Mouse (Mus musculus) forebrain, embryonic 15.5 days (tissue): ENCODE data around the gene Prrt2. TPM values are rescaled to one million over a fixed set of nuclear protein-coding genes. Genes with fewer than 3 reads are reported as not detected.

Source experiments
- ATAC-seq: fragments of 200-750 bp; cut with Nextera tagmentation; replicated peaks from 2 replicates; pipeline ENCODE4 v1.8.0; 2017; ENCODE audit warnings: mild to moderate bottlenecking, moderate TSS enrichment, moderate library complexity
- H3K27ac ChIP-seq: fragments of 300-500 bp; sonication (generic); replicated peaks from 2 replicates; pipeline ENCODE4 v1.5.1; 2015; ENCODE audit warnings: mild to moderate bottlenecking, inconsistent platforms
- H3K27me3 ChIP-seq: fragments of 300-500 bp; sonication (generic); 2 replicates; pipeline ENCODE4 v1.6.1; 2015; ENCODE audit warnings: inconsistent platforms
- H3K36me3 ChIP-seq: fragments of 300-500 bp; sonication (generic); 2 replicates; pipeline ENCODE4 v1.6.1; 2015; ENCODE audit warnings: mild to moderate bottlenecking, inconsistent platforms
- H3K4me1 ChIP-seq: fragments of 300-500 bp; sonication (generic); 2 replicates; pipeline ENCODE4 v1.6.1; 2015; ENCODE audit warnings: inconsistent platforms
- H3K4me2 ChIP-seq: fragments of 300-500 bp; sonication (generic); replicated peaks from 2 replicates; pipeline ENCODE4 v1.6.1; 2015; ENCODE audit warnings: mild to moderate bottlenecking, inconsistent platforms
- H3K4me3 ChIP-seq: fragments of 300-500 bp; sonication (generic); 2 replicates; pipeline ENCODE4 v1.5.1; 2015; ENCODE audit warnings: mild to moderate bottlenecking, inconsistent platforms
- H3K9ac ChIP-seq: fragments of 300-500 bp; sonication (generic); replicated peaks from 2 replicates; pipeline ENCODE4 v1.6.1; 2015; ENCODE audit warnings: mild to moderate bottlenecking, inconsistent platforms
- H3K9me3 ChIP-seq: fragments of 300-500 bp; sonication (generic); 2 replicates; pipeline ENCODE4 v1.6.1; 2016; ENCODE audit warnings: inconsistent platforms
- WGBS: fragments of 180-500 bp; shearing (Covaris S2); methylation state at CpG from one replicate; pipeline ENCODE4 v1.1.7; 2015; ENCODE audit warnings: mixed read lengths; 5-methylcytosine and 5-hydroxymethylcytosine counted together
- polyA plus RNA-seq: library from polyadenylated mRNA; unstranded; fragments of >200 nt; fragmentation: Nextera tagmentation; extraction: Ambion mirVana; gene quantifications from 2 replicates; pipeline ENCODE4 v1.2.1, GENCODE M21; 2015

The Prrt2 gene
- polyA plus RNA-seq = 18.0 and 19.8 TPM in 2 replicates

GRCm38 (mm10) chr7:127020901-127021562, at the start of gene Prrt2, which contains the start of gene Gm42742:
Gene Prrt2, minus strand, starts transcription at chr7:127021211.
Gene Gm42742, minus strand, starts transcription at chr7:127021097.
- Histone ChIP-seq H3K27me3 (no peaks in the 10 kb centered on the region), H3K27ac (peak within 1 kb of the TSS; percentile 90), H3K9me3 (no peaks in the 10 kb centered on the region), H3K4me1 (peaks cover 81% of the 10 kb centered on the region), H3K4me2 (peak within 1 kb of the TSS; percentile 87), H3K36me3 (peaks cover 25% of the 10 kb centered on the region), H3K4me3 (peak within 1 kb of the TSS; percentile 59), H3K9ac (peak within 1 kb of the TSS; percentile 86)
- ATAC-seq = peak; percentile 9
- 2% methylated on average over 34 of the region's 37 CpGs for WGBS

- WGBS = 85% methylated on average over 4 of the region's 4 CpGs
- H3K27ac ChIP-seq = no peak overlapping the region
- H3K4me2 ChIP-seq = no peak overlapping the region
- no peaks in the 10 kb centered on the region for H3K4me1 ChIP-seq
- no peak overlapping the region for H3K4me3 ChIP-seq
- no peaks in the 10 kb centered on the region for H3K9me3 ChIP-seq
- no peaks in the 10 kb centered on the region for H3K27me3 ChIP-seq
- no peaks in the 10 kb centered on the region for H3K36me3 ChIP-seq
- no peak overlapping the region for H3K9ac ChIP-seq
- no peak for ATAC-seq
Measured at GRCm38 (mm10) chr7:127066317-127066716, 45.3 kb upstream of the Prrt2 start.

- 91% methylated on average over 6 of the region's 6 CpGs for WGBS
- no peaks in the 10 kb centered on the region for H3K4me1 ChIP-seq
Measured at GRCm38 (mm10) chr7:127065538-127065937, 44.5 kb upstream of the Prrt2 start.

GRCm38 (mm10) chr7:127055026-127055585, 34.1 kb upstream of the Prrt2 start:
- no peaks in the 10 kb centered on the region for H3K4me1 ChIP-seq
- no peak overlapping the region for H3K27ac ChIP-seq
- 79% methylated on average over 5 of the region's 5 CpGs for WGBS
- H3K27me3 ChIP-seq = no peaks in the 10 kb centered on the region
- H3K9ac ChIP-seq = no peak overlapping the region
- no peak overlapping the region for H3K4me3 ChIP-seq
- H3K9me3 ChIP-seq = no peaks in the 10 kb centered on the region
- no peak overlapping the region for H3K4me2 ChIP-seq
- no peak for ATAC-seq
- no peaks in the 10 kb centered on the region for H3K36me3 ChIP-seq

More at GRCm38 (mm10) chr7:127065538-127065937, 44.5 kb upstream of the Prrt2 start:
- no peaks in the 10 kb centered on the region for H3K36me3 ChIP-seq
- H3K27ac ChIP-seq = no peak overlapping the region
- no peak for ATAC-seq
- no peaks in the 10 kb centered on the region for H3K9me3 ChIP-seq
- H3K4me2 ChIP-seq = no peak overlapping the region
- no peak overlapping the region for H3K4me3 ChIP-seq
- H3K27me3 ChIP-seq = no peaks in the 10 kb centered on the region
- H3K9ac ChIP-seq = no peak overlapping the region

DNA sequence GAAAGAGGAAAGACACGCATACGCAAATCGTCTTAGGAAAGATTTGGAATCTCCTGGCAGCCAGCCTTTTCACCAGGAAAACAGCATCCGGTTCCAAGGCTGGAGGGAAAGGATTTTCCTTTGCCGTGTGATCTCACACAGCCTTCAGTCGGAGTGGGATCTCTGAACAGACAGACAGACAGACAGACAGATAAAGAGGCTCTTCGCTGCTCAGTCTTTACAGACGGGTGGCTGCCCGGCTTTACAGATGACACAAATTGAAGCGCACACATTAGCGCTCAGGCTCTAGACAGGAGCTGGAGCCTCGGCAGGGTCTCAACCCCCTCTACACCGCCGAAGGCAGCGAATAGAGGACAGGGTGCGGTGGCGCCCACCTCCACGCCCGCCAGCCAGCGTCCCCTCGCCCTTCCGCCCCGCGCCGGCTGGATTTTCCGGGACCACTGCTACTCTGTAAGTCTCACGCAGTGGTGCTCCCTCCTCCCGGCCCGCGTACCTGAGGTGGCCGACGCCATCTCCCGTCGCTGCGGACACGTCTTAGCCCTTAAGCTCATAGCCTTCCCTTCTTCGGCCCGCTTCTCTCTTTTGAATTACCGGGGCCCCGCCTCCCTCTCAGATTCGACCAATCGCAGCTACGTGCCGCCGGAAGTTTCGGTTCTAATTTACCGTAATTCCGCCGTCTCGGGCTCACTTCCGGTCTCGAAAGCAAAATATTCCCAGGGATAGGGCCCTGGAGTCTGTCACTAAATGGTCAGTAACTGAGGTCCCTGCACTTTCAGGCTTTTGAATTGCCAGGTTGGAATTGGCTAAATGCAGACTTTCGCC, 21.1 kb upstream of the Prrt2 start, which contains the start of gene Kif22:
Gene Kif22 (minus strand): TSS at position 621 of the 822 bp plus-strand sequence.
- peak within 1 kb of the TSS; percentile 90 for H3K4me2 ChIP-seq
- peaks cover 18% of the 10 kb centered on the region for H3K4me1 ChIP-seq
- peak within 1 kb of the TSS; percentile 69 for H3K4me3 ChIP-seq
- H3K9me3 ChIP-seq = no peaks in the 10 kb centered on the region
- peak within 1 kb of the TSS; percentile 69 for H3K9ac ChIP-seq
- H3K27me3 ChIP-seq = no peaks in the 10 kb centered on the region
- peak; percentile 86 for ATAC-seq
- peak within 1 kb of the TSS; percentile 64 for H3K27ac ChIP-seq
- H3K36me3 ChIP-seq = no peaks in the 10 kb centered on the region
- WGBS = under 1% methylated on average over 53 of the region's 53 CpGs

GRCm38 (mm10) chr7:127031244-127031643, 10.2 kb upstream of the Prrt2 start:
- no peak overlapping the region for H3K4me2 ChIP-seq
- H3K9me3 ChIP-seq = no peaks in the 10 kb centered on the region
- no peak for ATAC-seq
- H3K36me3 ChIP-seq = peaks cover 5% of the 10 kb centered on the region; the same call in 1 of the 2 replicates
- 86% methylated on average over 1 of the region's 1 CpGs for WGBS
- H3K4me1 ChIP-seq = peaks cover 9% of the 10 kb centered on the region
- no peaks in the 10 kb centered on the region for H3K27me3 ChIP-seq
- H3K4me3 ChIP-seq = no peak overlapping the region
- no peak overlapping the region for H3K9ac ChIP-seq
- no peak overlapping the region for H3K27ac ChIP-seq

GRCm38 (mm10) chr7:127030172-127030571, 9.2 kb upstream of the Prrt2 start:
- Histone ChIP-seq H3K36me3 (peaks cover 5% of the 10 kb centered on the region; the same call in 1 of the 2 replicates), H3K4me1 (peaks cover 9% of the 10 kb centered on the region), H3K4me2 (no peak overlapping the region), H3K9ac (no peak overlapping the region), H3K27ac (no peak overlapping the region), H3K27me3 (no peaks in the 10 kb centered on the region), H3K4me3 (no peak overlapping the region), H3K9me3 (no peaks in the 10 kb centered on the region)
- no peak for ATAC-seq
- WGBS = 100% methylated on average over 1 of the region's 1 CpGs

DNA sequence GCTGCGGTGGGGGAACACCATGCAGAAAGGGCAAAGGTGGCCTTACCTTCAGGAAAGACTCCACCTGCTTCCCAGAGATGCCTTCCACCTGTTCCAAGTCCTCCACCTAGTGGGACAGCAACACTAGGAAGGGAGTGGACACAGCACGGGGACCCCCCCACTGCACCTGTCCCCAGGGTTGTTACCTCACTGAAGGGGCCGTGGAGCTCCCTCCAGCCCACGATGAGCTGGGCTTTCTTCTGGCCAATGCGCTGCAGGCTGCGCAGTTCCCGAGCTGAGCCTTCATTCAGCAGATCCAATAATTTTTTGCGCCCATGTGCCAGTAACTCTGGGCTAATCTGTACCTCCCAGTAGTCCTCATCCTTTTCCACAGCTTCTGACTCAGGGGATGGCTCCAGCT, 6.9 kb upstream of the Prrt2 start:
- peak overlapping the region; percentile 61 for H3K4me2 ChIP-seq
- 55% methylated on average over 8 of the region's 8 CpGs for WGBS
- ATAC-seq = peak; percentile 12; the same call in 1 of the 2 replicates

GRCm38 (mm10) chr7:127026984-127027726, 6.1 kb upstream of the Prrt2 start, which contains the start of gene Maz:
Gene Maz, minus strand, starts transcription at chr7:127027037.
- WGBS = under 1% methylated on average over 43 of the region's 63 CpGs
- Histone ChIP-seq H3K9ac (peak within 1 kb of the TSS; percentile 91), H3K4me1 (peaks cover 39% of the 10 kb centered on the region), H3K4me2 (peak within 1 kb of the TSS; percentile 97), H3K36me3 (peaks cover 23% of the 10 kb centered on the region), H3K27me3 (no peaks in the 10 kb centered on the region), H3K27ac (peak within 1 kb of the TSS; percentile 99), H3K4me3 (peak within 1 kb of the TSS; percentile 96), H3K9me3 (no peaks in the 10 kb centered on the region)
- peak; percentile 92 for ATAC-seq

More for the DNA sequence above, 6.9 kb upstream of the Prrt2 start:
- Histone ChIP-seq H3K9ac (peak overlapping the region; percentile 57), H3K36me3 (peaks cover 16% of the 10 kb centered on the region), H3K9me3 (no peaks in the 10 kb centered on the region), H3K4me1 (peaks cover 31% of the 10 kb centered on the region), H3K27ac (peak overlapping the region; percentile 99), H3K27me3 (no peaks in the 10 kb centered on the region), H3K4me3 (peak overlapping the region; percentile 96)

DNA sequence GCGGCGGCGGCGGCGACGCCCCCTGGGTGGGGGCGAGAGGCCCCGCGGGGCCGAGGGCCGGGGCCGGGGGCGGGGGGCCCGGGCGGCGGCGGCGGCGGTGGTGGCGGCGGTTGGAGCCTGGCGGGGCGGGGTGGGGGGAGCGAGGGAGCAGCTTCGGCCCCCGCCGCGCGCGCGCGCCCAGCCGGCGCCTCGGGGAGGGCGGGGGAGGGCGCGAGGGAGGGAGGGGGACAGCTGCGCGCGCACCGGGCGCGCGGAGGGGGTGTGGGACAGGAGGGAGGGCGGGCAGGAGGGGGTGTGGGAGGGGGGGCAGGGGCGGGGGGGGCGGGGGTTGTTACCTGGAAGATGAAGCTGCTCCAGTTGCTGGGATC, 5.6 kb upstream of the Prrt2 start:
- H3K36me3 ChIP-seq = peaks cover 25% of the 10 kb centered on the region

GRCm38 (mm10) chr7:127026161-127026600, 5.2 kb upstream of the Prrt2 start:
- Histone ChIP-seq H3K9ac (peak overlapping the region; percentile 91), H3K4me2 (peak overlapping the region; percentile 97), H3K27ac (peak overlapping the region; percentile 99), H3K4me1 (peaks cover 48% of the 10 kb centered on the region), H3K9me3 (no peaks in the 10 kb centered on the region), H3K27me3 (no peaks in the 10 kb centered on the region), H3K4me3 (peak overlapping the region; percentile 96), H3K36me3 (peaks cover 25% of the 10 kb centered on the region)
- ATAC-seq = peak; percentile 6; the same call in 1 of the 2 replicates
- under 1% methylated on average over 27 of the region's 48 CpGs for WGBS

More for the DNA sequence above, 5.6 kb upstream of the Prrt2 start:
- Histone ChIP-seq H3K4me3 (peak overlapping the region; percentile 96), H3K4me2 (peak overlapping the region; percentile 97), H3K9ac (peak overlapping the region; percentile 91), H3K9me3 (no peaks in the 10 kb centered on the region), H3K4me1 (peaks cover 44% of the 10 kb centered on the region), H3K27me3 (no peaks in the 10 kb centered on the region), H3K27ac (peak overlapping the region; percentile 99)
- no peak for ATAC-seq
- 0% methylated on average over 1 of the region's 48 CpGs for WGBS
